Mouse (Mus musculus): ENCODE measurements around the gene Timd2.
A peak's percentile ranks its signal among the peaks of the same experiment; 100 is the strongest.
"Not testable (repeated sequence)": the region's sequence is repeated elsewhere in the genome, so short reads cannot be mapped to it uniquely, and the experiment has no call there.

Gene Timd2

GRCm38 (mm10) chr11:46665599-46666522 lies 41.0 kb downstream of the Timd2 start:
- no peak for DNase-seq (ENCODE audit: low spot score)

- DNase-seq (ENCODE audit: low spot score) = peak; percentile 8
These were observed 43.6 kb downstream of the Timd2 start for GRCm38 (mm10) chr11:46663215-46663614.

GRCm38 (mm10) chr11:46652476-46652875 lies 54.4 kb downstream of the Timd2 start:
- DNase-seq (ENCODE audit: low spot score) = no peak

- DNase-seq (ENCODE audit: low spot score) = not testable (repeated sequence)
These were observed 57.2 kb downstream of the Timd2 start for GRCm38 (mm10) chr11:46649655-46650054.

GRCm38 (mm10) chr11:46644824-46645223 lies 62.0 kb downstream of the Timd2 start:
- DNase-seq (ENCODE audit: low spot score) = no peak

GRCm38 (mm10) chr11:46636568-46636967 lies 70.3 kb downstream of the Timd2 start:
- no peak for DNase-seq (ENCODE audit: low spot score)

GRCm38 (mm10) chr11:46635516-46635915 lies 71.3 kb downstream of the Timd2 start:
- not testable (repeated sequence) for DNase-seq (ENCODE audit: low spot score)

GRCm38 (mm10) chr11:46631635-46632034 lies 75.2 kb downstream of the Timd2 start:
- DNase-seq (ENCODE audit: low spot score) = peak; percentile 2

GRCm38 (mm10) chr11:46629211-46629795 lies 77.6 kb downstream of the Timd2 start, which contains the start of gene Dppa1:
Dppa1 (minus strand) TSS chr11:46629261.
- no peak for DNase-seq (ENCODE audit: low spot score)

GRCm38 (mm10) chr11:46620414-46621168 lies 86.3 kb downstream of the Timd2 start:
- no peak for DNase-seq (ENCODE audit: low spot score)

GRCm38 (mm10) chr11:46619929-46620328 lies 86.9 kb downstream of the Timd2 start:
- DNase-seq (ENCODE audit: low spot score) = no peak
